Mouse (Mus musculus) bone marrow, adult 2 months (tissue): ENCODE results near the gene Tmem258.

Experiments used
- CTCF ChIP-seq: fragments of 200-500 bp; IDR thresholded peaks from 2 replicates; pipeline ENCODE4 v1.5.1; 2011; ENCODE audit warnings: low read length, control low read depth; ENCODE audit not compliant: control insufficient read depth, insufficient read depth
- POLR2A ChIP-seq: fragments of 200-500 bp; IDR thresholded peaks from 2 replicates; pipeline ENCODE4 v1.6.1; 2011; ENCODE audit warnings: low read depth, mild to moderate bottlenecking, control low read depth, low read length, borderline replicate concordance; ENCODE audit not compliant: control insufficient read depth

GRCm38 (mm10) chr19:10235784-10236565, 32.2 kb downstream of the Tmem258 start:
- no peak for TF ChIP-seq CTCF
- TF ChIP-seq POLR2A = no peak
